Mouse (Mus musculus) liver, postnatal 0 days (tissue): Measurements from ENCODE around the gene Zfand3.

Source experiments
- CTCF ChIP-seq: sonication (generic); IDR thresholded peaks from 2 replicates; pipeline ENCODE4 v1.5.1; 2016; ENCODE audit warnings: antibody characterized with exemption, low read depth
- EP300 ChIP-seq: IDR thresholded peaks from 2 replicates; pipeline ENCODE4 v1.6.1; 2016; ENCODE audit warnings: antibody characterized with exemption, low read depth, mild to moderate bottlenecking

DNA sequence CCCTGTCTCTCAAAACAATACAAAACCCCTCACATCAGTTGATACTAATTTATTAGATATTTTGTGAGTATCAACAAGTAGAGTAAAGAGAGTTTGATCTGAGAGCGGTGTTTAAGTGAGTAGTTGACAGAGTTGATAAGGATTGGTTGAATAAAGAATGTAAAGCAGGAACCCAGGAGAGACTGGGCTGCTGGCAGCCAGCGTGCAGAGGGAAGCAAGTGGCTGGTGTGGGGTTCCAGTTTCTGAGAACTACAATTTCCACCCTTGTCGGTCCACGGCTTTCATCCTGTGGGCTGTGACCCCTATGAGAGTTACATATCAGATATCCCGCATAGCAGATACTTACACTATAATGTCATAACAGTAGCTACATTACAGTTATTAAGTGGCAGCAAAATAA, 158.4 kb downstream of the Zfand3 start:
- TF ChIP-seq CTCF: no peak
- TF ChIP-seq EP300: no peak
